26 mouse cellular contexts compared by ENCODE assay signal in genomic region chr3:58704547-58704946, GRCm38 (mm10). TPM values are rescaled to one million over a fixed set of nuclear protein-coding genes. Genes with fewer than 3 reads are reported as not detected.
DNase-seq lines count a peak whose midpoint lies in the region; ATAC-seq and TF ChIP-seq lines count a peak whose summit lies in the region.
"Had no signal": no experiment of that assay in that cellular context is flagged by ENCODE, and none has a peak within 500 bp of the region (broad histone marks: within the 10 kb centered on the region; RNA-seq: fewer than 3 reads in every experiment).

No protein-coding gene starts in this region.

- H3K4me3 ChIP-seq in hindbrain, postnatal 0 days (ENCODE audit: low read length): no peak overlapping the region
- no peak overlapping the region for H3K4me3 ChIP-seq in hindbrain, embryonic 10.5 days
- no peak overlapping the region for H3K4me3 ChIP-seq in liver, embryonic 14.5 days (ENCODE audit: insufficient read depth in 1 of 2, low read depth in 2 of 2, low read length in 2 of 2)
- H3K4me3 ChIP-seq in liver, embryonic 11.5 days (ENCODE audit: low read depth, low read length): no peak overlapping the region
- no peak overlapping the region for H3K4me3 ChIP-seq in thymus, adult 2 months (ENCODE audit: control insufficient read depth, insufficient read depth, low read length)
- H3K4me3 ChIP-seq: embryonic facial prominence, embryonic 15.5 days; heart, embryonic 15.5 days; hindbrain, embryonic 15.5 days; intestine, embryonic 15.5 days; kidney, embryonic 15.5 days; limb, embryonic 13.5 days; liver, embryonic 15.5 days; neural tube, embryonic 13.5 days had no signal

- 71% methylated on average over 4 of the region's 4 CpGs for WGBS in hindbrain, postnatal 0 days
- WGBS in hindbrain, embryonic 10.5 days: 83% methylated on average over 4 of the region's 4 CpGs
- 56% methylated on average over 4 of the region's 4 CpGs for whole genome bisulfite sequencing in liver, embryonic 14.5 days (ENCODE audit: insufficient replicate concordance)
- 75% methylated on average over 4 of the region's 4 CpGs for WGBS in liver, embryonic 11.5 days
- 88% methylated on average over 4 of the region's 4 CpGs for WGBS in thymus, adult 2 months

- DNase-seq in CD4-positive, CD25-positive, alpha-beta regulatory T cell, adult 2 months (ENCODE audit: low read depth, low spot score): peak; percentile 12
- no peak for DNase-seq in hindbrain, postnatal 0 days (ENCODE audit: low spot score)
- DNase-seq in hindbrain, embryonic 10.5 days (ENCODE audit: low spot score): no peak
- DNase-seq in liver, embryonic 14.5 days (ENCODE audit: low read depth in 3 of 3, low spot score in 3 of 3): no peak
- no peak for DNase-seq in liver, embryonic 11.5 days (ENCODE audit: low spot score)
- DNase-seq in thymus, postnatal 14 days: peak; percentile 8
- DNase-seq in thymus, adult 2 months: no peak
- DNase-seq: adrenal gland, adult 2 months; cerebellum, adult 11-12 months; gastrocnemius, postnatal 14 days; heart, postnatal 4 days; lung, postnatal 14 days; midbrain, embryonic 14.5 days; right cerebral cortex, adult 18-20 months; right cerebral cortex, postnatal 4 days; thymus, postnatal 36 days had no signal

- no peak overlapping the region for H3K27ac ChIP-seq in hindbrain, postnatal 0 days
- no peak overlapping the region for H3K27ac ChIP-seq in hindbrain, embryonic 10.5 days
- no peak overlapping the region for H3K27ac ChIP-seq in liver, embryonic 14.5 days
- H3K27ac ChIP-seq in liver, embryonic 11.5 days (ENCODE audit: low read depth, low read length): no peak overlapping the region
- H3K27ac ChIP-seq in thymus, adult 2 months (ENCODE audit: control insufficient read depth, insufficient read depth, low read length): no peak overlapping the region
- H3K27ac ChIP-seq: embryonic facial prominence, embryonic 15.5 days; heart, embryonic 15.5 days; hindbrain, embryonic 15.5 days; intestine, embryonic 15.5 days; kidney, embryonic 15.5 days; limb, embryonic 13.5 days; liver, embryonic 15.5 days; neural tube, embryonic 13.5 days had no signal

- no peaks in the 10 kb centered on the region for H3K4me1 ChIP-seq in hindbrain, postnatal 0 days (ENCODE audit: insufficient read depth, low read length)
- no peaks in the 10 kb centered on the region for H3K4me1 ChIP-seq in hindbrain, embryonic 10.5 days (replicated peaks)
- no peaks in the 10 kb centered on the region for H3K4me1 ChIP-seq in liver, embryonic 14.5 days (replicated peaks; ENCODE audit: control insufficient read depth in 2 of 2, insufficient read depth in 2 of 2, low read length in 1 of 2)
- no peaks in the 10 kb centered on the region for H3K4me1 ChIP-seq in liver, embryonic 11.5 days (replicated peaks; ENCODE audit: control insufficient read depth, insufficient read depth, low read length)
- H3K4me1 ChIP-seq in thymus, adult 2 months (replicated peaks; ENCODE audit: control insufficient read depth, insufficient read depth, low read length): no peaks in the 10 kb centered on the region
- H3K4me1 ChIP-seq: embryonic facial prominence, embryonic 15.5 days; heart, embryonic 15.5 days; hindbrain, embryonic 15.5 days; intestine, embryonic 15.5 days; kidney, embryonic 15.5 days; limb, embryonic 13.5 days; liver, embryonic 15.5 days; neural tube, embryonic 13.5 days had no signal

- TF ChIP-seq EP300 in liver, embryonic 14.5 days (IDR thresholded peaks at IDR 0.05; ENCODE audit: low read depth): no peak

- no peak overlapping the region for H3K9ac ChIP-seq in hindbrain, postnatal 0 days (replicated peaks; ENCODE audit: low read length)
- no peak overlapping the region for H3K9ac ChIP-seq in liver, embryonic 14.5 days (replicated peaks)
- no peak overlapping the region for H3K9ac ChIP-seq in liver, embryonic 11.5 days (ENCODE audit: low read depth, low read length)
- H3K9ac ChIP-seq: embryonic facial prominence, embryonic 15.5 days; heart, embryonic 15.5 days; hindbrain, embryonic 15.5 days; intestine, embryonic 15.5 days; kidney, embryonic 15.5 days; limb, embryonic 13.5 days; liver, embryonic 15.5 days; neural tube, embryonic 13.5 days had no signal

- H3K9me3 ChIP-seq in hindbrain, postnatal 0 days (ENCODE audit: low read length): no peaks in the 10 kb centered on the region
- H3K9me3 ChIP-seq in hindbrain, embryonic 10.5 days: no peaks in the 10 kb centered on the region
- H3K9me3 ChIP-seq in liver, embryonic 14.5 days (ENCODE audit: control insufficient read depth, low read length): no peaks in the 10 kb centered on the region
- no peaks in the 10 kb centered on the region for H3K9me3 ChIP-seq in liver, embryonic 11.5 days (ENCODE audit: control insufficient read depth, low read length)
- H3K9me3 ChIP-seq: embryonic facial prominence, embryonic 15.5 days; heart, embryonic 15.5 days; hindbrain, embryonic 15.5 days; intestine, embryonic 15.5 days; kidney, embryonic 15.5 days; limb, embryonic 13.5 days; liver, embryonic 15.5 days; neural tube, embryonic 13.5 days had no signal

- H3K36me3 ChIP-seq in hindbrain, postnatal 0 days (ENCODE audit: insufficient read depth, low read length): no peaks in the 10 kb centered on the region
- H3K36me3 ChIP-seq in hindbrain, embryonic 10.5 days: no peaks in the 10 kb centered on the region
- no peaks in the 10 kb centered on the region for H3K36me3 ChIP-seq in liver, embryonic 14.5 days (replicated peaks; ENCODE audit: control insufficient read depth, insufficient read depth, low read depth)
- no peaks in the 10 kb centered on the region for H3K36me3 ChIP-seq in liver, embryonic 11.5 days (ENCODE audit: control insufficient read depth, insufficient read depth, low read length)
- no peaks in the 10 kb centered on the region for H3K36me3 ChIP-seq in thymus, adult 2 months (ENCODE audit: control insufficient read depth, insufficient read depth, low read length)
- H3K36me3 ChIP-seq: embryonic facial prominence, embryonic 15.5 days; heart, embryonic 15.5 days; hindbrain, embryonic 15.5 days; intestine, embryonic 15.5 days; kidney, embryonic 15.5 days; limb, embryonic 13.5 days; liver, embryonic 15.5 days; neural tube, embryonic 13.5 days had no signal

- peak; percentile 47 for TF ChIP-seq CTCF in hindbrain, postnatal 0 days (IDR thresholded peaks at IDR 0.05; ENCODE audit: low read depth)
- 0 out of 2 replicates have a peak, but pooled peaks have one; percentile 11 for TF ChIP-seq CTCF in liver, embryonic 14.5 days (IDR thresholded peaks at IDR 0.05; ENCODE audit: low read depth)
- no peak for TF ChIP-seq CTCF in thymus, adult 2 months (IDR thresholded peaks at IDR 0.05; ENCODE audit: borderline replicate concordance, control insufficient read depth, extremely low read depth, insufficient read depth, low read length, poor library complexity)

- ATAC-seq in CD4-positive, CD25-positive, alpha-beta regulatory T cell, adult 4 months: no peak
- ATAC-seq in hindbrain, postnatal 0 days: no peak
- ATAC-seq in liver, embryonic 14.5 days (ENCODE audit: insufficient read depth): no peak
- no peak for ATAC-seq in liver, embryonic 11.5 days (replicated peaks; ENCODE audit: low FRiP score)
- ATAC-seq: forebrain, embryonic 16.5 days had no signal

- H3K27me3 ChIP-seq in hindbrain, postnatal 0 days (ENCODE audit: insufficient read depth, low read length): no peaks in the 10 kb centered on the region
- H3K27me3 ChIP-seq in hindbrain, embryonic 10.5 days (ENCODE audit: insufficient read depth, poor library complexity, severe bottlenecking): no peaks in the 10 kb centered on the region
- H3K27me3 ChIP-seq in liver, embryonic 14.5 days (ENCODE audit: control insufficient read depth, insufficient read depth, low read length): no peaks in the 10 kb centered on the region
- H3K27me3 ChIP-seq in liver, embryonic 11.5 days (replicated peaks; ENCODE audit: control insufficient read depth, insufficient read depth, low read length): no peaks in the 10 kb centered on the region
- H3K27me3 ChIP-seq in thymus, adult 2 months (ENCODE audit: control insufficient read depth, insufficient read depth, low read length): no peaks in the 10 kb centered on the region
- H3K27me3 ChIP-seq: embryonic facial prominence, embryonic 15.5 days; heart, embryonic 15.5 days; hindbrain, embryonic 15.5 days; intestine, embryonic 15.5 days; kidney, embryonic 15.5 days; limb, embryonic 13.5 days; liver, embryonic 15.5 days; neural tube, embryonic 13.5 days had no signal

- H3K4me2 ChIP-seq in hindbrain, postnatal 0 days (ENCODE audit: low read depth, low read length): no peak overlapping the region
- H3K4me2 ChIP-seq in liver, embryonic 14.5 days (ENCODE audit: low read depth): no peak overlapping the region
- H3K4me2 ChIP-seq in liver, embryonic 11.5 days: no peak overlapping the region
- H3K4me2 ChIP-seq: embryonic facial prominence, embryonic 15.5 days; heart, embryonic 15.5 days; hindbrain, embryonic 15.5 days; intestine, embryonic 15.5 days; kidney, embryonic 15.5 days; limb, embryonic 13.5 days; liver, embryonic 15.5 days; neural tube, embryonic 13.5 days had no signal

- TF ChIP-seq POLR2A in thymus, adult 2 months (IDR thresholded peaks at IDR 0.05; ENCODE audit: control insufficient read depth, extremely low read depth, insufficient read depth, low read length, poor library complexity): no peak

RNA-seq across cellular contexts. Expression of gene Siah2, which starts 12.3 kb away (rescaled TPM):
- polyA plus RNA-seq in CD4-positive, CD25-positive, alpha-beta regulatory T cell, adult 4 months (2017; shearing (Covaris generic)): 1 to 10 TPM; 2.8 to 3.0 TPM
- 22.5 and 29.4 TPM in 2 replicates for total RNA-seq in hindbrain, postnatal 0 days (2014; rRNA removed)
- polyA plus RNA-seq in hindbrain, postnatal 0 days (2015; fragmentation: Nextera tagmentation; extraction: Ambion mirVana): 11.9 and 13.4 TPM in 2 replicates
- polyA plus RNA-seq in hindbrain, embryonic 10.5 days (2016; fragmentation: Nextera tagmentation; extraction: Ambion mirVana): 3.3 TPM in 2 replicates
- 4.4 and 4.7 TPM in 2 replicates for polyA plus RNA-seq in liver, embryonic 14.5 days (2012; rRNA removed)
- 2.8 and 3.5 TPM in 2 replicates for polyA plus RNA-seq in liver, embryonic 14.5 days (2014; fragmentation: Nextera tagmentation; extraction: Ambion mirVana)
- 5.4 and 6.2 TPM in 2 replicates for polyA plus RNA-seq in liver, embryonic 11.5 days (2014; fragmentation: Nextera tagmentation; extraction: Ambion mirVana)
- 19.4 and 29.1 TPM in 2 replicates for polyA plus RNA-seq in thymus, adult 2 months (2012; rRNA removed)

Comparison
In these comparisons a context has a peak if more than half of its experiments do, and no peak if none do; other contexts are left out.
1. DNase-seq: peak in CD4-positive, CD25-positive, alpha-beta regulatory T cell, adult 2 months (single experiment) and thymus, postnatal 14 days (single experiment); none in hindbrain, postnatal 0 days (single experiment), hindbrain, embryonic 10.5 days (single experiment), liver, embryonic 14.5 days (0 of 3), liver, embryonic 11.5 days (single experiment) and thymus, adult 2 months (single experiment).